Mouse (Mus musculus) forebrain, embryonic 12.5 days (tissue): ENCODE measurements around the gene Tead1. TPM values are rescaled to one million over a fixed set of nuclear protein-coding genes. Genes with fewer than 3 reads are reported as not detected.

Source experiments
- ATAC-seq: fragments of 200-750 bp; cut with Nextera tagmentation; 2 replicates; pipeline ENCODE4 v1.8.0; 2017; ENCODE audit warnings: moderate TSS enrichment; ENCODE audit not compliant: low FRiP score
- H3K27ac ChIP-seq: fragments of 300-500 bp; sonication (generic); 2 replicates; pipeline ENCODE4 v1.5.1; 2016; ENCODE audit warnings: mild to moderate bottlenecking
- H3K27me3 ChIP-seq: fragments of 300-500 bp; sonication (generic); 2 replicates; pipeline ENCODE4 v1.6.1; 2016; ENCODE audit warnings: mild to moderate bottlenecking
- H3K36me3 ChIP-seq: fragments of 300-500 bp; sonication (generic); replicated peaks from 2 replicates; pipeline ENCODE4 v1.6.1; 2016; ENCODE audit warnings: mild to moderate bottlenecking
- H3K4me1 ChIP-seq: fragments of 300-500 bp; sonication (generic); 2 replicates; pipeline ENCODE4 v1.6.1; 2016
- H3K4me2 ChIP-seq: fragments of 300-500 bp; sonication (generic); 2 replicates; pipeline ENCODE4 v1.6.1; 2016; ENCODE audit warnings: mild to moderate bottlenecking, moderate library complexity
- H3K4me3 ChIP-seq: fragments of 300-500 bp; sonication (generic); replicated peaks from 2 replicates; pipeline ENCODE4 v1.5.1; 2016; ENCODE audit warnings: mild to moderate bottlenecking
- H3K9ac ChIP-seq: fragments of 300-500 bp; sonication (generic); 2 replicates; pipeline ENCODE4 v1.6.1; 2016; ENCODE audit warnings: mild to moderate bottlenecking
- H3K9me3 ChIP-seq: fragments of 300-500 bp; sonication (generic); 2 replicates; pipeline ENCODE4 v1.6.1; 2016
- whole genome bisulfite sequencing: fragments of 180-500 bp; shearing (Covaris S2); methylation state at CpG from one replicate; pipeline ENCODE4 v1.1.7; 2016; 5-methylcytosine and 5-hydroxymethylcytosine counted together
- polyA plus RNA-seq: library from polyadenylated mRNA; unstranded; fragments of >200 nt; fragmentation: Nextera tagmentation; extraction: Ambion mirVana; gene quantifications from 2 replicates; pipeline ENCODE4 v1.2.1, GENCODE M21; 2016

The Tead1 gene
- polyA plus RNA-seq, 1 experiment from 2014 or later: 28.3 TPM

- Histone ChIP-seq H3K9ac (no peak overlapping the region), H3K27me3 (peaks cover 4% of the 10 kb centered on the region; the same call in 1 of the 2 replicates), H3K4me2 (no peak overlapping the region), H3K36me3 (no peaks in the 10 kb centered on the region), H3K27ac (no peak overlapping the region), H3K4me3 (no peak overlapping the region), H3K9me3 (no peaks in the 10 kb centered on the region), H3K4me1 (peaks cover 49% of the 10 kb centered on the region)
- 71% methylated on average over 4 of the region's 4 CpGs for WGBS
- no peak for ATAC-seq
Measured at GRCm38 (mm10) chr7:112830946-112831345, 151.8 kb downstream of the Tead1 start.

- no peak for ATAC-seq
- Histone ChIP-seq H3K27ac (no peak overlapping the region), H3K36me3 (no peaks in the 10 kb centered on the region), H3K4me2 (no peak overlapping the region), H3K9ac (no peak overlapping the region), H3K4me1 (peaks cover 48% of the 10 kb centered on the region), H3K27me3 (peaks cover 4% of the 10 kb centered on the region; the same call in 1 of the 2 replicates), H3K9me3 (no peaks in the 10 kb centered on the region), H3K4me3 (no peak overlapping the region)
- 75% methylated on average over 4 of the region's 4 CpGs for WGBS
Measured at GRCm38 (mm10) chr7:112831446-112831845, 152.3 kb downstream of the Tead1 start.

GRCm38 (mm10) chr7:112833132-112833531 is 154.0 kb downstream of the Tead1 start:
- 75% methylated on average over 4 of the region's 4 CpGs for WGBS
- no peak for ATAC-seq

GRCm38 (mm10) chr7:112836076-112836475 is 157.0 kb downstream of the Tead1 start:
- 73% methylated on average over 9 of the region's 9 CpGs for WGBS
- Histone ChIP-seq H3K36me3 (peaks cover 12% of the 10 kb centered on the region; the same call in 1 of the 2 replicates), H3K9ac (no peak overlapping the region), H3K27ac (0 out of 2 replicates have a peak overlapping the region, but pooled peaks have one; percentile 46), H3K4me3 (no peak overlapping the region), H3K4me2 (no peak overlapping the region), H3K27me3 (no peaks in the 10 kb centered on the region), H3K9me3 (0 out of 2 replicates have a peak, but pooled peaks cover 7% of the 10 kb centered on the region), H3K4me1 (peaks cover 42% of the 10 kb centered on the region)
- no peak for ATAC-seq

More at GRCm38 (mm10) chr7:112833132-112833531, 154.0 kb downstream of the Tead1 start:
- H3K4me3 ChIP-seq: no peak overlapping the region
- H3K4me1 ChIP-seq: peaks cover 31% of the 10 kb centered on the region
- H3K4me2 ChIP-seq: no peak overlapping the region
- 0 out of 2 replicates have a peak, but pooled peaks cover 7% of the 10 kb centered on the region for H3K9me3 ChIP-seq
- H3K27me3 ChIP-seq: peaks cover 2% of the 10 kb centered on the region; the same call in 1 of the 2 replicates
- H3K9ac ChIP-seq: no peak overlapping the region
- H3K36me3 ChIP-seq: peaks cover 9% of the 10 kb centered on the region; the same call in 1 of the 2 replicates
- no peak overlapping the region for H3K27ac ChIP-seq

GRCm38 (mm10) chr7:112838131-112838530 is 159.0 kb downstream of the Tead1 start:
- Histone ChIP-seq H3K4me1 (peaks cover 44% of the 10 kb centered on the region), H3K4me2 (no peak overlapping the region), H3K4me3 (no peak overlapping the region), H3K27ac (no peak overlapping the region), H3K9me3 (0 out of 2 replicates have a peak, but pooled peaks cover 7% of the 10 kb centered on the region), H3K9ac (no peak overlapping the region), H3K27me3 (no peaks in the 10 kb centered on the region), H3K36me3 (peaks cover 12% of the 10 kb centered on the region; the same call in 1 of the 2 replicates)
- WGBS: 89% methylated on average over 6 of the region's 6 CpGs
- no peak for ATAC-seq

- Histone ChIP-seq H3K36me3 (peaks cover 12% of the 10 kb centered on the region; the same call in 1 of the 2 replicates), H3K4me1 (peaks cover 44% of the 10 kb centered on the region), H3K9me3 (0 out of 2 replicates have a peak, but pooled peaks cover 7% of the 10 kb centered on the region), H3K9ac (no peak overlapping the region), H3K4me2 (peak overlapping the region; percentile 19; the same call in 1 of the 2 replicates), H3K27me3 (no peaks in the 10 kb centered on the region), H3K4me3 (no peak overlapping the region), H3K27ac (peak overlapping the region; percentile 86)
- ATAC-seq: 0 out of 2 replicates have a peak, but pooled peaks have one; percentile 33
- WGBS: 13% methylated on average over 7 of the region's 7 CpGs
Measured at GRCm38 (mm10) chr7:112840351-112840750, 161.2 kb downstream of the Tead1 start.

- Histone ChIP-seq H3K4me3 (no peak overlapping the region), H3K27ac (peak overlapping the region; percentile 86), H3K9ac (no peak overlapping the region), H3K4me2 (no peak overlapping the region), H3K27me3 (no peaks in the 10 kb centered on the region), H3K4me1 (peaks cover 40% of the 10 kb centered on the region), H3K9me3 (0 out of 2 replicates have a peak, but pooled peaks cover 7% of the 10 kb centered on the region), H3K36me3 (peaks cover 12% of the 10 kb centered on the region; the same call in 1 of the 2 replicates)
- 0 out of 2 replicates have a peak, but pooled peaks have one; percentile 37 for ATAC-seq
- WGBS: 16% methylated on average over 8 of the region's 8 CpGs
Measured at GRCm38 (mm10) chr7:112840890-112841289, 161.8 kb downstream of the Tead1 start.

GRCm38 (mm10) chr7:112841484-112841883 is 162.4 kb downstream of the Tead1 start:
- H3K27ac ChIP-seq: peak overlapping the region; percentile 86
- WGBS: 6% methylated on average over 8 of the region's 8 CpGs
- no peak overlapping the region for H3K9ac ChIP-seq
- peak; percentile 53; the same call in 1 of the 2 replicates for ATAC-seq
- H3K4me3 ChIP-seq: no peak overlapping the region
- 0 out of 2 replicates have a peak, but pooled peaks cover 7% of the 10 kb centered on the region for H3K9me3 ChIP-seq
- no peaks in the 10 kb centered on the region for H3K27me3 ChIP-seq
- H3K4me2 ChIP-seq: peak overlapping the region; percentile 29
- peaks cover 12% of the 10 kb centered on the region; the same call in 1 of the 2 replicates for H3K36me3 ChIP-seq
- H3K4me1 ChIP-seq: peaks cover 36% of the 10 kb centered on the region

- no peak overlapping the region for H3K9ac ChIP-seq
- peaks cover 12% of the 10 kb centered on the region; the same call in 1 of the 2 replicates for H3K36me3 ChIP-seq
- H3K9me3 ChIP-seq: 0 out of 2 replicates have a peak, but pooled peaks cover 7% of the 10 kb centered on the region
- peak; percentile 74 for ATAC-seq
- H3K4me3 ChIP-seq: no peak overlapping the region
- H3K4me1 ChIP-seq: peaks cover 36% of the 10 kb centered on the region
- 4% methylated on average over 9 of the region's 9 CpGs for WGBS
- H3K4me2 ChIP-seq: peak overlapping the region; percentile 29
- no peaks in the 10 kb centered on the region for H3K27me3 ChIP-seq
- H3K27ac ChIP-seq: peak overlapping the region; percentile 51
Measured at GRCm38 (mm10) chr7:112841886-112842285, 162.8 kb downstream of the Tead1 start.

- H3K27me3 ChIP-seq: peaks cover 14% of the 10 kb centered on the region
- no peak overlapping the region for H3K4me3 ChIP-seq
- H3K9me3 ChIP-seq: no peaks in the 10 kb centered on the region
- H3K9ac ChIP-seq: no peak overlapping the region
- peak overlapping the region; percentile 62 for H3K27ac ChIP-seq
- 9% methylated on average over 8 of the region's 8 CpGs for WGBS
- peaks cover 58% of the 10 kb centered on the region for H3K4me1 ChIP-seq
- no peak overlapping the region for H3K4me2 ChIP-seq
- ATAC-seq: peak; percentile 78
- peaks cover 9% of the 10 kb centered on the region; the same call in 1 of the 2 replicates for H3K36me3 ChIP-seq
Measured at GRCm38 (mm10) chr7:112851281-112851744, 172.2 kb downstream of the Tead1 start.

- H3K27ac ChIP-seq: 0 out of 2 replicates have a peak overlapping the region, but pooled peaks have one; percentile 25
- peaks cover 9% of the 10 kb centered on the region; the same call in 1 of the 2 replicates for H3K36me3 ChIP-seq
- H3K9ac ChIP-seq: no peak overlapping the region
- no peak for ATAC-seq
- peaks cover 62% of the 10 kb centered on the region for H3K4me1 ChIP-seq
- 47% methylated on average over 7 of the region's 7 CpGs for WGBS
- H3K4me3 ChIP-seq: no peak overlapping the region
- peaks cover 14% of the 10 kb centered on the region for H3K27me3 ChIP-seq
- H3K4me2 ChIP-seq: no peak overlapping the region
- no peaks in the 10 kb centered on the region for H3K9me3 ChIP-seq
Measured at GRCm38 (mm10) chr7:112852149-112852839, 173.2 kb downstream of the Tead1 start.

GRCm38 (mm10) chr7:112853857-112854256 is 174.7 kb downstream of the Tead1 start:
- Histone ChIP-seq H3K4me2 (no peak overlapping the region), H3K27me3 (peaks cover 10% of the 10 kb centered on the region), H3K9ac (no peak overlapping the region), H3K4me1 (peaks cover 62% of the 10 kb centered on the region), H3K9me3 (no peaks in the 10 kb centered on the region), H3K36me3 (peaks cover 15% of the 10 kb centered on the region; the same call in 1 of the 2 replicates), H3K27ac (no peak overlapping the region), H3K4me3 (no peak overlapping the region)
- ATAC-seq: no peak
- WGBS: 65% methylated on average over 4 of the region's 4 CpGs
